Mouse (Mus musculus) hindlimb bud, embryonic 11.5 days (tissue): ENCODE results near the gene Snapin.

Experiments
- DNase-seq: peaks from one replicate; pipeline ENCODE4 v3.0.0-alpha.2; 2012; ENCODE audit warnings: low read depth, low spot score; ENCODE audit errors: extremely low spot score

Gene Snapin

GRCm38 (mm10) chr3:90506362-90506761 lies 15.5 kb upstream of the Snapin start:
- no peak for DNase-seq

GRCm38 (mm10) chr3:90505216-90505615 lies 14.4 kb upstream of the Snapin start:
- no peak for DNase-seq

DNA sequence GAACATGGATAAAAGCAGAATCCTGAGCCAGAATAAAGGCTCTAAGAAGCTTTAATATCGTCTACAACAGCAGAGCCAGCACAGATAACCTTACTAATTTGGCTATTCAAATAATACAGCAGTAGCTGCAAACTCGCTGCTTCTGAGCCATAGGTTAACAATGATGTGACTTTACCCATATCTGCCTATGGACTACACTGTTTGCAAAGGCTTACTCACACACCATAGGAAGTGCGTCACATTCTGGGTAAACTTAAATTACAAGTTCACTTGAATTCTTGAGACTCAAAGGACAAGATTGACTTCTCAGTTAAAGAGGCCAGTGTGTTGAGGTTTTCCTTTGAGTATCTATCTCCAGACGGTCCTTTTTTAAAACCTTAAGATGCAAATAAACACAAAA lies 12.6 kb upstream of the Snapin start:
- no peak for DNase-seq

DNA sequence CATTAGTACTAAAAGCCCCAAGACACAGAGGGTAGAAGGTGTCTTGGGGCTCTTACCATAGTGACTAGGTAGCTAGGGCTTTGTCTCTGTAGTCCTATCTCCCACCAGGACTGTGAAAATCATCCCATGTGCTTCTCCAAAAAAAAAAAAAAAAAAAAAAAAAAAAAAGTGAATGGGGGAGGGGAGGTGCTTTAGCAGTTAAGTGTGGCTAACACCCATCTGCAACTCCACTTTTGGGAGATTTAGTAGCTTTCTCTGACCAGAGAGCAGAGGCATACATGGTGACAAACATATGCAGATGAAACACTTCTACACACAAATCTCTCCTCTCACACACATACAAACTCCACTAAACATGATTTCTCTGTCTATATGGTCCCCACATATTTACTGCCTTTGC lies 6.8 kb upstream of the Snapin start:
- no peak for DNase-seq

DNA sequence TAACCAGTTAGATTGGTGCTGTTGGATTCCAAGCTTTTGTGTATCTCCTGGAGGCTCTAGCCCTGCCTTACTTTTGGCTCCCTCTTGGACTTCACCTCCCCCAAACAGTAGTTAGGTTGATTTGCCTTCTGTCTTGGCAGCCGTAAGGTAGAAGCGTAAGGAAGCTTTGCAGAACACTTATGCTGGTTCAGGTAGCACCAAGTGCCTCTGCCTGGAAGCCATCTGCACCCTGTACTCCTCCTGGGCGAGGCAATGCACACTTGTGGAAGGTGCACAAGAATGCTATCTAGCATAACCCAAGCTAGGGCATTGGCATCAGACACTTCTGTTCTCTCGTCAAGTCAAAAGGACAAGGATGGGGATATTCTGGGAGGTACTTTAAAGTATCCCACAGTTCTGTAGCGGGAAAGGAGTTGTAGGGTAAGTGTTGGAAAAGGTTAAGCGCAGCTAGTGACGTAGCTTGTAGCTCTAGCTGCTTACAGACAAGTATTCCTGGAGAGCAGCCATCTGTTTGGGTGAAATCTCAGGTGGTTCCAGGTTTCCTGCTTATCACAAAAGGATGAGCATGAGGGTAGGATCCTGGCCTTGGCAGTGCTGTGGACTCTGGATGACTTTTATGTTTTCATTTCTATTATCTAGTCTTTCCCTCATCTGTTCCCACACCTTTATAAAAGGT lies 5.2 kb upstream of the Snapin start:
- DNase-seq = no peak

DNA sequence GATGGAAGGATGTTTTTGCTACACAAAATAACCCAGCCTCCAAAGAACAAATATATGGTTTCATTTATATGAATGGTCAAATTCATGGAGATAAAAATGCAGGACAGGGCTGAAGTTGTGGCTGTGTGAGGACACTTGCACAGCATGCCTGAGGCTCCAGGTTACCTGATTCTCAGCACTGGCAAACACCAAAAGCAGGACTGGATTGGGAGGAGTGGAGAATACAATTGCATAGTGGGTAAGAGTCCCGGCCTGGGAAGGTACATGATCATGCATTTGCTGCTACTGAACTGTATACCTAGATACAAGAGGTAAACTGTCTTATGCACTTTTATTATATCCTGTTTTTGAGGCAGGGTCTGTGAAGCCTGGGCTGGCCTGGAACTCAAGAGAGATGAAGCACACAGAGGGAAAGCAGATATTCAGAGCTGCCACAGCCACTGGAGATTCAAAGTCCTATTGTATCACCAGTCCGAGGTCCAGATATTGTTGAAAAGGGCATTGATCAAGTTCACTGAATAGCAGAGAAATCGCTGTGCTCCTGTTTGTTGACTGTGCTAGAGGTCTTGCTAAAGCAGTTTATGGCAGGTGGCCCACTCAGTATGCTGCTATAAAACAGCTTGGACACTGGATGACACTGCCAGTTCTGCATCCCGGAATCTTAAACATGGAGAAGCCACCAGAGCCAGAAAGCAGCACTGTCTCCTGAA lies 3.2 kb upstream of the Snapin start:
- no peak for DNase-seq

DNA sequence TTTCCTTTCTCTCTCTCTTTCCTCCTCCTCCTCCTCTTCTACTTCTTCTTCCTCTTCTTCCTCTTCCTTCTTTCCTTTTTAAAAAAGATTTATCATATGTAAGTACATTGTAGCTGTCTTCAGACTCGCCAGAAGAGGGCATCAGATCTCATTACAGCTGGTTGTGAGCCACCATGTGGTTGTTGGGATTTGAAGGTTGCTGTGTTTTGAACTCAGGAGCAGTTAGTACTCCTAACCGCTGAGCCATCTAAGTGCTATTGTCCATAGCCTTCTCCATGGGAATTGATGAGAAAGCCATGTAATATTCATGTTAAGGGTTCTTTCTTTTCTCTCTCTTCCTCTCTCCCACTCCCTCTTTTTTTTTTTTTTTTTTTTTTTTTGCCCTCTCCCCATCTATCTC lies 517 bp upstream of the Snapin start:
- DNase-seq = no peak

DNA sequence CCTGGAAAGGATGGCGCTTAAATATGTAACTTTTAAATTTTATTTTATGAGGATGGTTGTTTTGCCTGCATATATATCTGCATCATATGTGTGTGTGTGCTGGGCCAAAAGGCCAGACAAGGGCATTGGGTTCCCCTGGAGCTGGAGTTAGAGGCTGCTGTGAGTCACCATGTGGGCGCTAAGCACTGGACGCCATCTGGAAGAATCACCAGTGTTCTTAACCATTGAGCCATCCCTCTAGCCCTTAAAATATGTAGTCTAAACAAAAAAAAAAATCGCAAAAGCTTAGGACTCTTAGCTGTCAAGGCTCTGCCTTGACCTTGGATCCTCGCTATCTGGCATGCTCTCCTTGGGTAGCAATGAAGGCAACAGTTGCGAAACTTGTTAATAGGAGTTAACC lies 2.3 kb downstream of the Snapin start:
- DNase-seq = no peak

DNA sequence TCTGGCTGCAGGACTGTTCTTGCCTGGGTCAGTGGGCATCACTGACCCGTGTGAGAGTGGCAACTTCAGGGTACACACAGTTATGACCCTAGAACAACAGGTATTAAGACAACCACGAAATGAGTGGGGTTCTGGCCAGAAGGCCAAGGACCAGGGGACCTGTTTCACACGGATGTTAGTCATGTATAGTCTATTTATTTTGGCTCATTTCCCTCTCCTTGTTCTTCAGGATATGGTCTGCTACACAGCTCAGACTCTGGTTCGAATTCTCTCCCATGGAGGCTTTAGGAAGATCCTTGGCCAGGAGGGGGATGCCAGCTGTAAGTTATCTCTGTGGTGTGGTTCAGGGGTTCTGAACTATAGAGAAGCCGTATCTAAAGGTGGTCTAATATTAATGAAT lies 3.8 kb downstream of the Snapin start:
- no peak for DNase-seq

GRCm38 (mm10) chr3:90475831-90476611 lies 14.8 kb downstream of the Snapin start, which contains the start of gene Ilf2:
Gene Ilf2 (plus strand): TSS chr3:90476126.
- DNase-seq = peak; percentile 99

DNA sequence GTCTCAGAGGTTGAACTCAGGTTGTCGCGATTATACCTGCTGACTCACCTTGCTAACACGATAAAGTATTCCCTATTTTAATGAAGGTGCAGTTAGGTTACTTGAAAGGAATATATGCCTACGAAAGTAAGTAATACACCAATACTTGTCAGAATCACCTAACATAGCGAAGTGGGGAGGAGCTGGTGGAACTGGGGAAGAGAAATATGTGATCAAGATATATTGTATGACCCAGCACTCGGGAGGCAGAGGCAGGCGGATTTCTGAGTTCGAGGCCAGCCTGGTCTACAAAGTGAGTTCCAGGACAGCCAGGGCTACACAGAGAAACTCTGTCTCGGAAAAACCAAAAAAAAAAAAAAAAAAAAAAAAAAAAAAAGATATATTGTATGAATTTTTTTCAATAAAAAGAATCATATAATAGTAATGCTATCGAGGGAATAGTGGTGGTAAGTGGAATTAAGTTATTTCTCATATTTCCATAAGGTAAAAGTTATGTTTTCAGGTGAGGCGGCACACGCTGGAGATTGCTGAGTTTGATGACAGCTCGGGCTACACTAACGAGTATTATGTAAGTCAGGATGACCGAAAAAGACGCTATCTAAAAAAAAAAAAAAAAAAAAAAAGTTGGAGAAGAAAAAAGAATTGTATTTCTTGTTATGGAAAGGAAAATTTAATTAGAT lies 15.5 kb downstream of the Snapin start:
- DNase-seq = no peak

- DNase-seq = no peak
Measured at GRCm38 (mm10) chr3:90472213-90472612, 18.6 kb downstream of the Snapin start.

GRCm38 (mm10) chr3:90467618-90468300 lies 23.1 kb downstream of the Snapin start:
- no peak for DNase-seq

- DNase-seq = no peak
Measured at GRCm38 (mm10) chr3:90466311-90466766, 24.5 kb downstream of the Snapin start.

DNA sequence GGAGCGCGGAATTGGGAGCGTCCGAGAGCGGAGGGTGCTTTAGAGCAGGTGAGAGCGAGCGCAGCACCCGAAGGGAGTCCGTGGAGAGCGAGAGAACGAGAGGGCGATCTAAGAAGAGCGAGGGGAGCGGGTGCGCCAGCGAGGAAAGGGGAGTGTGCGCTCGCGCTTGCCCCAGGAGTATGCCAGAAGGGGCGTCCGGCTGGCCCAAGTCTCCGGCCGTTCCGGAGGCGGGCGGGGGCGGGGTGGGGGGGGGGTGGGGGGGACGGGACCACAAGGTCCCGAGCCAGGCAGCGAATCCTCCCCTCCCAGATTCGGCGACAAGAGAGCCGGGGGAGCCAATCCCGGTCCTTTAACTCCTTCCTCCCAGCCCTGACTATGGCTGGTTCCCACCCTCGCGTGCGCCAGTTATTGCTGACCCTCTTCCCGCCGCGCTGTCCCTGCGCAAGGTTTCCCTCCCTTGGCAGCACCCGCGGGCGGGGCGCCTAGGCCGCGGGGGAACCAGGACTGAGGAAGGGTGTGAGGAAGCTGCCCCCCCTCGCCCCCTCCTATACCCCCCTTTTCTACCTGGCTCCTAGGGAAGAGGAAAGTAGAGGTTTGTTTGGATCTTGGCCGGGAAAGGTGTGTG lies 25.0 kb downstream of the Snapin start, which contains the start of gene Npr1:
Npr1 (minus strand) TSS at position 181 of the 625 bp plus-strand sequence.
- no peak for DNase-seq

- no peak for DNase-seq
Measured at GRCm38 (mm10) chr3:90465081-90465685, 25.6 kb downstream of the Snapin start.

GRCm38 (mm10) chr3:90464552-90465080 lies 26.2 kb downstream of the Snapin start:
- no peak for DNase-seq

GRCm38 (mm10) chr3:90462579-90462978 lies 28.3 kb downstream of the Snapin start:
- no peak for DNase-seq

DNA sequence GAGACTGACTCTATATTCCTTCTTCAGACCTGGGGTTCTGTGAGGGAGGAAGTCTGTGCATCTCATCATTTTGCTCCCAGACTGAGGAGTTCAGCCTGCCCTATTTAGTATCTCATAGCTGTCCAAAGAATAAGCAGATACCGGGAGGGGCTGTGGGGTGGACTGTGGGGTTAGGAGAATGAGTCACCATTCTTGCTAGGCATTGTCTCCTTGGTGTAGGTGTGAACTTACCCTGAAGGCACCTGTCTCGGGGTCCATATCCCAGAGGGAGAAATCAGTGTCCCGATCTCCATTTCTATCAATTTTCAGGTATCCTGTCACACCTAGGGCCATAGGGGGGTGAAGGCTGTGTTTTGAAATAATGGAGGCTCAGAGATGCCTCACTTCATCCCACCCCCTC lies 28.9 kb downstream of the Snapin start:
- no peak for DNase-seq
